Comparison of ENCODE assay signal across 7 mouse cellular contexts in genomic region chr2:26909387-26909784, GRCm38 (mm10). TPM values are rescaled to one million over a fixed set of nuclear protein-coding genes. Genes with fewer than 3 reads are reported as not detected.
DNase-seq lines count a peak whose midpoint lies in the region; ATAC-seq and TF ChIP-seq lines count a peak whose summit lies in the region.

No protein-coding gene starts in this region.

- peak overlapping the region; percentile 74 for H3K9ac ChIP-seq in liver, adult 2 months (ENCODE audit: low read depth, low read length)
- peak overlapping the region; percentile 61 for H3K9ac ChIP-seq in embryonic facial prominence, embryonic 15.5 days
- H3K9ac ChIP-seq in limb, embryonic 12.5 days (replicated peaks) = peak overlapping the region; percentile 97
- peak overlapping the region; percentile 96 for H3K9ac ChIP-seq in stomach, embryonic 14.5 days (replicated peaks; ENCODE audit: low read depth, low read length)

- H3K27ac ChIP-seq in liver, adult 2 months (replicated peaks; ENCODE audit: insufficient read depth, low read depth, low read length) = peak overlapping the region; percentile 78
- peak overlapping the region; percentile 87 for H3K27ac ChIP-seq in embryonic facial prominence, embryonic 15.5 days (replicated peaks)
- H3K27ac ChIP-seq in limb, embryonic 12.5 days = peak overlapping the region; percentile 95; the same call in 1 of the 2 replicates
- no peak overlapping the region; the same call in 1 of the 2 replicates for H3K27ac ChIP-seq in stomach, embryonic 14.5 days (ENCODE audit: low read length)

- H3K4me1 ChIP-seq in liver, adult 2 months (ENCODE audit: control insufficient read depth, insufficient read depth, low read length) = peaks cover 17% of the 10 kb centered on the region
- H3K4me1 ChIP-seq in embryonic facial prominence, embryonic 15.5 days = peaks cover 45% of the 10 kb centered on the region
- H3K4me1 ChIP-seq in limb, embryonic 12.5 days (replicated peaks) = peaks cover 31% of the 10 kb centered on the region
- peaks cover 21% of the 10 kb centered on the region for H3K4me1 ChIP-seq in stomach, embryonic 14.5 days (ENCODE audit: control insufficient read depth, insufficient read depth, low read length)

- ATAC-seq in embryonic facial prominence, embryonic 15.5 days (ENCODE audit: insufficient number of reproducible peaks, low FRiP score, low TSS enrichment, low read depth) = no peak
- no peak for ATAC-seq in limb, embryonic 12.5 days (ENCODE audit: insufficient number of reproducible peaks, insufficient read depth, low FRiP score, low TSS enrichment, low read depth)
- no peak for ATAC-seq in stomach, embryonic 14.5 days (ENCODE audit: insufficient number of reproducible peaks, insufficient read depth, low FRiP score, low read depth)

- TF ChIP-seq POLR2A in liver, adult 2 months (IDR thresholded peaks at IDR 0.05; ENCODE audit: extremely low read depth, insufficient read depth, low read length) = no peak

- H3K9me3 ChIP-seq in embryonic facial prominence, embryonic 15.5 days (replicated peaks) = no peaks in the 10 kb centered on the region
- H3K9me3 ChIP-seq in limb, embryonic 12.5 days = no peaks in the 10 kb centered on the region
- H3K9me3 ChIP-seq in stomach, embryonic 14.5 days (ENCODE audit: control insufficient read depth, low read depth, low read length) = no peaks in the 10 kb centered on the region

- peaks cover 23% of the 10 kb centered on the region for H3K79me2 ChIP-seq in liver, adult 2 months (ENCODE audit: control insufficient read depth, insufficient read depth, low read length)

- H3K4me2 ChIP-seq in embryonic facial prominence, embryonic 15.5 days (replicated peaks) = peak overlapping the region; percentile 63
- peak overlapping the region; percentile 100 for H3K4me2 ChIP-seq in limb, embryonic 12.5 days
- H3K4me2 ChIP-seq in stomach, embryonic 14.5 days (replicated peaks; ENCODE audit: low read depth, low read length) = peak overlapping the region; percentile 79

- no peaks in the 10 kb centered on the region for H3K27me3 ChIP-seq in liver, adult 2 months (ENCODE audit: control insufficient read depth, insufficient read depth, low read length)
- H3K27me3 ChIP-seq in embryonic facial prominence, embryonic 15.5 days = no peaks in the 10 kb centered on the region
- H3K27me3 ChIP-seq in limb, embryonic 12.5 days = no peaks in the 10 kb centered on the region
- no peaks in the 10 kb centered on the region for H3K27me3 ChIP-seq in stomach, embryonic 14.5 days (ENCODE audit: control insufficient read depth, insufficient read depth, low read length)

- peaks cover 20% of the 10 kb centered on the region for H3K36me3 ChIP-seq in liver, adult 2 months (ENCODE audit: control insufficient read depth, insufficient read depth, low read length)
- H3K36me3 ChIP-seq in embryonic facial prominence, embryonic 15.5 days = peaks cover 63% of the 10 kb centered on the region
- H3K36me3 ChIP-seq in limb, embryonic 12.5 days = peaks cover 75% of the 10 kb centered on the region
- H3K36me3 ChIP-seq in stomach, embryonic 14.5 days (ENCODE audit: control insufficient read depth, insufficient read depth, low read length) = peaks cover 57% of the 10 kb centered on the region

- peak overlapping the region; percentile 76 for H3K4me3 ChIP-seq in liver, adult 2 months (ENCODE audit: insufficient read depth, low read depth, low read length)
- peak overlapping the region; percentile 61 for H3K4me3 ChIP-seq in embryonic facial prominence, embryonic 15.5 days (replicated peaks)
- H3K4me3 ChIP-seq in limb, embryonic 12.5 days (replicated peaks) = peak overlapping the region; percentile 85
- H3K4me3 ChIP-seq in stomach, embryonic 14.5 days (ENCODE audit: low read depth, low read length) = peak overlapping the region; percentile 80

- TF ChIP-seq CTCF in liver, adult 2 months (IDR thresholded peaks at IDR 0.05; ENCODE audit: low read depth, low read length) = no peak

- DNase-seq in liver, adult 2 months (ENCODE audit: extremely low read depth, low read depth, low spot score) = no peak
- DNase-seq in liver = no peak
- no peak for DNase-seq in urinary bladder, postnatal 14 days (ENCODE audit: low spot score)
- no peak for DNase-seq in spleen, postnatal 10 days (ENCODE audit: low spot score in 2 of 2)

RNA-seq across cellular contexts. Expression of gene Med22, which starts 1.1 kb away (rescaled TPM):
- total RNA-seq in liver, adult 2 months (2014; rRNA removed) = 12.9 and 16.8 TPM in 2 replicates
- polyA plus RNA-seq in liver, adult 2 months (2012; rRNA removed) = 25.5 and 26.4 TPM in 2 replicates
- polyA plus RNA-seq in embryonic facial prominence, embryonic 15.5 days (2015; fragmentation: Nextera tagmentation; extraction: Ambion mirVana) = 52.4 and 56.4 TPM in 2 replicates
- 62.4 and 66.5 TPM in 2 replicates for polyA plus RNA-seq in limb, embryonic 12.5 days (2016; fragmentation: Nextera tagmentation; extraction: Ambion mirVana)
- polyA plus RNA-seq in stomach, embryonic 14.5 days (2014; fragmentation: Nextera tagmentation; extraction: Ambion mirVana) = 30.3 and 31.1 TPM in 2 replicates

RNA-seq across cellular contexts. Expression of gene Rpl7a, which starts 1.2 kb away (rescaled TPM):
- 721 and 835 TPM in 2 replicates for total RNA-seq in liver, adult 2 months (2014; rRNA removed)
- 398 and 434 TPM in 2 replicates for polyA plus RNA-seq in liver, adult 2 months (2012; rRNA removed)
- 584 and 598 TPM in 2 replicates for polyA plus RNA-seq in embryonic facial prominence, embryonic 15.5 days (2015; fragmentation: Nextera tagmentation; extraction: Ambion mirVana)
- polyA plus RNA-seq in limb, embryonic 12.5 days (2016; fragmentation: Nextera tagmentation; extraction: Ambion mirVana) = 600 and 634 TPM in 2 replicates
- 712 and 713 TPM in 2 replicates for polyA plus RNA-seq in stomach, embryonic 14.5 days (2014; fragmentation: Nextera tagmentation; extraction: Ambion mirVana)

RNA-seq across cellular contexts. Expression of gene Surf6, which starts 6.7 kb away (rescaled TPM):
- 6.2 and 7.8 TPM in 2 replicates for total RNA-seq in liver, adult 2 months (2014; rRNA removed)
- polyA plus RNA-seq in liver, adult 2 months (2012; rRNA removed) = 6.1 and 6.2 TPM in 2 replicates
- polyA plus RNA-seq in embryonic facial prominence, embryonic 15.5 days (2015; fragmentation: Nextera tagmentation; extraction: Ambion mirVana) = 28.4 and 28.8 TPM in 2 replicates
- 33.5 and 36.2 TPM in 2 replicates for polyA plus RNA-seq in limb, embryonic 12.5 days (2016; fragmentation: Nextera tagmentation; extraction: Ambion mirVana)
- 17.0 and 18.4 TPM in 2 replicates for polyA plus RNA-seq in stomach, embryonic 14.5 days (2014; fragmentation: Nextera tagmentation; extraction: Ambion mirVana)

RNA-seq across cellular contexts. Expression of gene Surf2, which starts 6.8 kb away (rescaled TPM):
- total RNA-seq in liver, adult 2 months (2014; rRNA removed) = 10.0 and 10.3 TPM in 2 replicates
- 11.6 and 14.5 TPM in 2 replicates for polyA plus RNA-seq in liver, adult 2 months (2012; rRNA removed)
- polyA plus RNA-seq in embryonic facial prominence, embryonic 15.5 days (2015; fragmentation: Nextera tagmentation; extraction: Ambion mirVana) = 38.2 TPM in 2 replicates
- 45.5 and 48.3 TPM in 2 replicates for polyA plus RNA-seq in limb, embryonic 12.5 days (2016; fragmentation: Nextera tagmentation; extraction: Ambion mirVana)
- polyA plus RNA-seq in stomach, embryonic 14.5 days (2014; fragmentation: Nextera tagmentation; extraction: Ambion mirVana) = 33.2 and 36.8 TPM in 2 replicates

RNA-seq across cellular contexts. Expression of gene Surf1, which starts 6.9 kb away (rescaled TPM):
- total RNA-seq in liver, adult 2 months (2014; rRNA removed) = 55.5 and 60.5 TPM in 2 replicates
- polyA plus RNA-seq in liver, adult 2 months (2012; rRNA removed) = 51.7 and 57.2 TPM in 2 replicates
- polyA plus RNA-seq in embryonic facial prominence, embryonic 15.5 days (2015; fragmentation: Nextera tagmentation; extraction: Ambion mirVana) = 58.4 and 60.4 TPM in 2 replicates
- polyA plus RNA-seq in limb, embryonic 12.5 days (2016; fragmentation: Nextera tagmentation; extraction: Ambion mirVana) = 53.7 and 54.2 TPM in 2 replicates
- 50.4 and 52.4 TPM in 2 replicates for polyA plus RNA-seq in stomach, embryonic 14.5 days (2014; fragmentation: Nextera tagmentation; extraction: Ambion mirVana)
